Mouse (Mus musculus): ENCODE results near the gene Rai14. TPM values are rescaled to one million over a fixed set of nuclear protein-coding genes. Genes with fewer than 3 reads are reported as not detected.

Rai14 gene
- polyA plus RNA-seq (2012; rRNA removed): 4.1 and 4.9 TPM in 2 replicates

GRCm38 (mm10) chr15:10714409-10715138 lies at the start of gene Rai14:
Gene Rai14, minus strand, starts transcription at chr15:10714624.

GRCm38 (mm10) chr15:10558465-10558864 lies 156.0 kb downstream of the Rai14 start, which contains the start of gene Ttc23l:
Gene Ttc23l, minus strand, starts transcription at chr15:10558668.

Other genes starting within 250 kb of the Rai14 start
- gene Dnajc21, start 244.1 kb downstream of the Rai14 start, polyA plus RNA-seq (2012; rRNA removed): 5.3 and 6.0 TPM in 2 replicates
- gene Brix1, start 228.7 kb downstream of the Rai14 start, polyA plus RNA-seq (2012; rRNA removed): 12.2 and 13.1 TPM in 2 replicates
- gene Rad1, start 228.6 kb downstream of the Rai14 start, polyA plus RNA-seq (2012; rRNA removed): 9.6 and 10.5 TPM in 2 replicates
- not detected in 2 replicates for gene Ttc23l, start 156.0 kb downstream of the Rai14 start, polyA plus RNA-seq (2012; rRNA removed)
- gene C1qtnf3, start 237.7 kb upstream of the Rai14 start, polyA plus RNA-seq (2012; rRNA removed): 0.08 and 0.12 TPM in 2 replicates